Mouse (Mus musculus) frontal cortex, adult (tissue): Measurements from ENCODE around the gene Olfr1043.
"Not testable (repeated sequence)": the region's sequence is repeated elsewhere in the genome, so short reads cannot be mapped to it uniquely, and the experiment has no call there.

Source experiments
- ATAC-seq: cut with Nextera tagmentation; 2 replicates; pipeline ENCODE4 v1.9.2; 2017; ENCODE audit warnings: mild to moderate bottlenecking, moderate library complexity, mixed read lengths; ENCODE audit not compliant: low TSS enrichment

The Olfr1043 gene

DNA sequence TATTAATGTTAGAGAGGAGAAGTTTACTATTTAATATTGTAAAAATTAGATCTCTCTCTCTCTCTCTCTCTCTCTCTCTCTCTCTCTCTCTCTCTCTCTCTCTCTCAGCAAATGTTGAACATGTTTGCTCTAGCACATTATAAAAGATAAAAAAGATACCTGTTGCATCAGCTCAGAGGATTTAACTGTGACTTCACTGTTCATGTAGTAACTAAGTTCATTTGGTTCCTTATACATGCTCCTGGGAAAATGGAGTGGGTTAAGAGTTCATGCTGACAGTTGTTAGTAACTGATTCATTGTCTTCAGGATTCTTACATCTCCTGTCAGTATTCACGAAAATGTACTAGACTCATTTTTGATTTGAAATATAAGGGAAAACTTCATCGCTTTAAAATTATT is at the start of gene Olfr1043:
Gene Olfr1043, minus strand, starts transcription at position 101 of the 400 bp plus-strand sequence.
- ATAC-seq: no peak

DNA sequence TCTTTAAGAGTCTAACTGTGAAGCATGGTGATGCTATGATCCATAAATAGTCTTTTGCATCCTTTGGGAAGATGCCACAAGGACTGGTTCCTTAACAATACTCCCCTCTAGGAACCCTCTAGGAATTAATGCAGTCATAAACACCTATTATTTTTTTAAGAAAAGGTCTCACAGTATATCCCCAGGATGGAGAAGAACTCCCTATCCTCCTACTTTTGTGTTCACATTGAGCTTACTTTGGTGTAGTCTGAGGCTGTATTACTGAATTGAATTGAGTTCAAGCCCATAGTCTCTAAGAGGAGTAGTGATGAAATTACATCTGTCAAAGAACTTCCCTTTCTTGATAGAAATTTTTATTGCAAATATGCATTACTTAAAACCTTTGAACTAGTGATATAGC is 35.6 kb upstream of the Olfr1043 start, which contains the start of gene Olfr1045:
Gene Olfr1045, minus strand, starts transcription at position 101 of the 400 bp plus-strand sequence.
- ATAC-seq: no peak

DNA sequence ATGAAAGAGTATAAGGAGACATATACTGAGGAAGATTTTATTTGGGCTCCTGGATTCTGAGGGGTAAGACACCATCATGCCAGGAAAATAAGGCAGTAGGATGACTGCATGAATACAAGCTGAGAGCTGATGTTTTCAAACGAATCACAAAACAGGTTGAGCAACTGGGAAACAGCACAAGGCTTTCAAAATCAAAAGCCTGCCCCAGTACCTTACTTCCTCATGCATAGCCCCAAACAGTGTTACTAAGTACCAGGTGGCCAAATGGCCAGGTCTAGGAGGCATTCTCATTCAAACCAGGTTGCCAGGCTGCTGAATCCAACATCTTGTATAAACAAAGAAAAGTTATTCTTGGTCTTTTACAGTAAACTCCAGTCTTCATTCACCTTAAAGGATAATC is 28.5 kb upstream of the Olfr1043 start:
- no peak for ATAC-seq

DNA sequence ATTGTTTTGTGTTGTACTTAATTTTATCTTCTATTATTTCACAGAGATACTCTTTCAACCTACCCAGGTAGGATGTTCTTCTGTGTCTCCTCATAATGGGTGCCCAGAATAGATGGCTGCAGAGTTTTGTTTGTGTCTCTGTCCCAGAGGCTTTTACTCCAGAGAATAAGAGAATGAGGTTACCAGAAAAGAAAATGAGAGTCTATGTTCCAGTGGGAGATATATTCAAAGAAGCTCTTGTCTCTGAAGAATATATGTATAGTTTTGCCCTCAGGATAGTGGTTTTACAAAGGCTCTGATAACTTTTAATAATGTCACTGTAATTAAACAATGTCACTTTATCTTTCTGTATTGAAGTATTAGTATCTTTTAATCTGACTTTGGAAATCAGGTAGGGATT is 18.3 kb upstream of the Olfr1043 start, which contains the start of gene Olfr52:
Gene Olfr52, minus strand, starts transcription at position 101 of the 400 bp plus-strand sequence.
- no peak for ATAC-seq

DNA sequence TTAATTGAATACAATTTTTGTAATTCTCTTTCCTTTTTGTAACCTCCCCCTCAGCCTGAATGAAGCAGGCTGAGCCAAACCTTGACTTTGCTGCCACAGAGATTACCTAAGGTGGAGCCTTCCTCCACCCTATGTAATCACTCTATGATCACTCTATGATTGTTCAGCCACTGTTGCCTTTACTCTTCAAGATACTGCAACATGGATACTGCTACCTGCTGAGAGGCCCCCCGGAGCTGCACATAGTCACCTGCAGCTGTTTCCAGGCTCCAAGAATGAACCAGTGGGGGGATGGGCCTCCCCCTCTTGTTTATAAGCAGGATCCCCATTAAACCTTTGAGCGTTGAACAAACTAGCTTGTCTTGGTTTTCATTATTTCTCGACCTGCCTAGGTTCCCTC is 12.6 kb upstream of the Olfr1043 start:
- no peak for ATAC-seq

DNA sequence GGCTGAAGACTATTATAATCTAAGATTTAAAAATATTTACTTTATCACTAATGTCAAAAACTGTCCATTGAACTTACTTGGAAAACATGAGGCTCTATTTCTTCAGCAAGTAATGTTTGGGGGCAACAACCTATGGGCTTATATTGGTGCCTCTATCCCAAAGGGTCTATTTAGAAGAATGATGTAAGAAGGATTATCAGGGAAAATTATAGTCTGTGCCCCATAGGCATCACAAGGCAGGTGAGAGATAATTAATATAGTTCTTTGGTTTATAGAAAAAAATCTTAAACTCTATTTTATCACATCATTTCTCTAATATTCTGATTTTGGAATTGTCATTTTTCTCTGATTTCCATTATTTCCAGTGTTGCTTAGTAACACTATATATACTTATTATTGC is 10.4 kb upstream of the Olfr1043 start, which contains the start of gene Olfr1044:
Gene Olfr1044, minus strand, starts transcription at position 101 of the 400 bp plus-strand sequence.
- ATAC-seq: no peak

DNA sequence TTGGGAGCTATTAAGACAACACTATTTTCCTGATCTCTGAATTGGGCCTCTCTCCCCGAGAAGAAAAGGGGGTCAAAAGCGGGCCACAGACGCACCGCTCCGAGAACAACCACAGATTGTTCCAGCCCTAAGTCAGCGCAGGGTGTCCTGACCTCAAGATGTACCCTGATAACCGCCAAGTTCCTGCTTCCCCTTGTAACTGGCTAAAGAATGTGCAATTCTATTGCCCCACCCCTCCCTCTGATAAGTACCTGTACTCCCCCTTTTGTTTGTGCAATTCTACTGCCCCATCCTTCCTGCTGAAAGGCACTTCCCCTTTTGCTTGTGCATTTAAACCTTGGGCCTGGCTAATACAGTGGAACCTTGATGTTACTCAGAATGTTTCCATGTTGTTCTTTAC is 8.1 kb upstream of the Olfr1043 start:
- ATAC-seq: not testable (repeated sequence)

DNA sequence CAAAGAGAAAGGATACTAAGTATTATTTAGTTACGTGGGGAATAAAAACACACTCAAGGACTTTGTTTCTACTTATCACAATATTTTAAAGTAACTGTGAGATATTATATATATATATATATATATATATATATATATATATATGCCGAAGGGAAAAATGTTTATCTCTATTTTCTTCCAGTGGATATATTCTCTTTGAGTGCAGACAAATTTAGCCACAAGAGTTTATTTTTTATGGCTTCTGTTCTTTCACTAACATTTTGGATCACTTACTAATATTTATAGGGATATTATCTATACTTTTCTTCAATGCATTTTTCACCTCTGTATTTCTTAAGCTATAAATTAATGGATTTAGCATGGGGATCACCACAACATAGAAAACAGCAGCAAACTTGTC is 5.6 kb downstream of the Olfr1043 start, which contains the start of gene Olfr1042:
Gene Olfr1042, minus strand, starts transcription at position 101 of the 400 bp plus-strand sequence.
- no peak for ATAC-seq

DNA sequence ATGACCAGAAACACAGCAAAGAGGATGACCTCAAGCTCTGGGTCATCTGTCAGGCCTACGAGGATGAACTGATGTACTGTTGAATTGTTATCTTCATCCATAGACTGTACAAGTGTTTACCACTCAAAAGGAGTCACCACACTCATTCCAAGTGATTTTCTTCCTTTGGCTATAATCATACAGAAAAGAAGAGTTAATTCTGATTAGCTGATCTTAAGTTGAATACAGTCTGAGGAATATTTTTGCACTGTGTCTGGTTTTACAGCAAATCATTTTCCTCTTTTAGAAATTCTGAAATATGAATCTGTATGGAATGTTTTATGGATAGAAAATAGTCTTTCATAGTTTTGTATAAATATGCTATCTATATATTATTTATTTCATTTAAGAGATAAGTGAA is 20.7 kb downstream of the Olfr1043 start, which contains the start of gene Olfr1040:
Gene Olfr1040, minus strand, starts transcription at position 101 of the 400 bp plus-strand sequence.
- no peak for ATAC-seq

DNA sequence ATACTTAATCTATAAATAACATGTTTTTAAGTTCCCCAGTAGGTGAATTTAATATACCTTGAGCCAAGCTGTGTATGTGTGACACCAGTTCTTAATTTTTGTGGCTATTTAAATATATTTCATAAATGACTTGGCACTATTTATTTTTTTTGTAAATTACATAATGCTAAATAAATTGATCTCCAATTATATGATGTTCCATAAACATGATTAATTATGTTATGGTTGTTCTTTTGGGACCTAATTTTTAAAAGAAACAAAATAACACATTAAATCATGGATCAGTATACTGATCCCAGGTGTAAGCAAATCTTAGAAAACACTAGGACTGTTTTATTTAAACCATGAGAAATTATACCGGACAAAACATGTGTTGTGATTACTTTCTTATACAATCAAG is 31.5 kb downstream of the Olfr1043 start, which contains the start of gene Olfr1039:
Gene Olfr1039, minus strand, starts transcription at position 101 of the 400 bp plus-strand sequence.
- no peak for ATAC-seq
